Mouse (Mus musculus) hindbrain, embryonic 10.5 days (tissue): ENCODE measurements at regions not wholly inside any gene's neighbourhood (a gene's known extent, or its start where the extent isn't known, plus 50 kb on each side); places are given as distances from the start of the nearest gene placed in this dataset.
A peak's percentile ranks its signal among the peaks of the same experiment; 100 is the strongest.

ENCODE experiments used
- DNase-seq: peaks from one replicate; pipeline ENCODE4 v3.0.0-alpha.2; 2017; ENCODE audit warnings: low spot score
- H3K27ac ChIP-seq: fragments of 300-500 bp; sonication (generic); 2 replicates; pipeline ENCODE4 v1.5.1; 2016; ENCODE audit warnings: mild to moderate bottlenecking, moderate library complexity
- H3K27me3 ChIP-seq: fragments of 300-500 bp; sonication (generic); 2 replicates; pipeline ENCODE4 v1.6.1; 2016; ENCODE audit warnings: mild to moderate bottlenecking; ENCODE audit not compliant: poor library complexity, insufficient read depth, severe bottlenecking
- H3K36me3 ChIP-seq: fragments of 300-500 bp; sonication (generic); 2 replicates; pipeline ENCODE4 v1.6.1; 2016; ENCODE audit warnings: mild to moderate bottlenecking, moderate library complexity
- H3K4me1 ChIP-seq: fragments of 300-500 bp; sonication (generic); replicated peaks from 2 replicates; pipeline ENCODE4 v1.6.1; 2016; ENCODE audit warnings: mild to moderate bottlenecking
- H3K4me3 ChIP-seq: fragments of 300-500 bp; sonication (generic); 2 replicates; pipeline ENCODE4 v1.5.1; 2016; ENCODE audit warnings: mild to moderate bottlenecking, moderate library complexity
- H3K9me3 ChIP-seq: fragments of 300-500 bp; sonication (generic); 2 replicates; pipeline ENCODE4 v1.6.1; 2016; ENCODE audit warnings: mild to moderate bottlenecking, moderate library complexity
- WGBS: fragments of 180-500 bp; shearing (Covaris S2); methylation state at CpG from one replicate; pipeline ENCODE4 v1.1.7; 2016; 5-methylcytosine and 5-hydroxymethylcytosine counted together

DNA sequence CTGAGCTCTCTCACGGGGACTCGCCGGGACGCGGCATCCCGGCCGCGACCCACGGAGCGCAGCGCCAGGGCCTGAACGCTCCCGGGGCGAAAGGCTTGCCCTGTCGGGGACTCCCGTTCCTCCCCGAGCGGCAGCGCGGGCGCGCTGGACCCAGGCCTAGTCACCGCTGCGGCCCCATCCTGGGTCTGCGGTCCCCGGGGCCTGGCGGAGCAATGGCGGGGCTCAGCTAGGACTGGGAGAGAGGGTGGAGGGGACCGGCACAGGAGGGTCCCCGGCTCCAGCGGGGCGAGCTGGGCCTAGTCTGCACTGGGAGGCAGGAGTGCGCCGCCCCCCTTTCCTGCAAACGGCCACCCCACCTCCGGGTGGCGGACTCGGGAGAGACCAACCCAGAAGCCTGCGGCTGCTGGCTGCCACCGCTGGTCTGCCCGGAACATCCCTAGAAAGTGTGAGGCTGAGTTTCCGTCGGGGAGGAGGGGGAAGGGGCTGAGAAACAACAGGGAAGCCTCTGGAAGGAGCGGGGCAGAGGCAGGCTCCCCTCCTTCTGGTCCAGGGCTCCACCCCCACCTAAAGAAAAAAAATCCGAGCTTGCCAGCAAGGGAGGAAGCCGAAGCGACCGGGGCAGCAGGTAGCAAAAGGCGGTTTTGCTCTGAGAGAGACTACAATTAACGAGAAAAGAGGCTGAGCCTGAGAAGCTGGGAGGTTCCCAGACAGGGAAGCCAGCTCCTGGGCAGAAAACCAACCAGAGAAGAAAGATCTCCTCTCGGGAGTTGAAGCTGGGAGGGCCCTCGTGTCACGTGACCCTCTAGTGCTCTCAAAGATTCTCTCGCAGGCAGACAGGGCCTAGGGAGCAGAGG, 67.9 kb upstream of the Cplx2 start:
- H3K9me3 ChIP-seq, result no peaks in the 10 kb centered on the region
- H3K4me1 ChIP-seq, result peaks cover 34% of the 10 kb centered on the region
- 0 out of 2 replicates have a peak, but pooled peaks cover 10% of the 10 kb centered on the region for H3K27me3 ChIP-seq
- H3K4me3 ChIP-seq, result peak overlapping the region; percentile 87
- under 1% methylated on average over 54 of the region's 54 CpGs for WGBS
- DNase-seq, result peak; percentile 82
- H3K27ac ChIP-seq, result peak overlapping the region; percentile 100
- no peaks in the 10 kb centered on the region for H3K36me3 ChIP-seq

DNA sequence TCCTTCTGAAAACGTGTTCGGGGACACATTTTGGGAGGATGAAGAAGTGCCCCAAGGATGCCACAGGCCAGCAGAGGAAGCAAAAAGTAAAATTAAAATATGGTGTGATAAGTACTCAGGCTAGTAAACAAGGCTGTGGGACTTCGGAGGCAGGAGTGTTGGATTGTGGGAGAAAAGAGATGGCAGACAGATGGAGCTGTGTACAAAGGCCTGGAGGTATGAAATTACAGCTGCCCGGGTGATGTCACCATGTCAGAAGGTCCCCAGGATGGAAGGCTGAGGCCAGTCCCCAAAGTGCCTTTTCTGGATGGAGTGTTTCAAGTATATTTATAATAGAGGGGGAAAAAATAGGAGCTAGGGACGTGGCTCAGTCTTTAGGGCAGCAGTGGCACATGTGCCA, 66.9 kb upstream of the Cplx2 start:
- Histone ChIP-seq H3K36me3 (no peaks in the 10 kb centered on the region), H3K9me3 (no peaks in the 10 kb centered on the region), H3K27me3 (0 out of 2 replicates have a peak, but pooled peaks cover 10% of the 10 kb centered on the region), H3K4me1 (peaks cover 39% of the 10 kb centered on the region), H3K27ac (peak overlapping the region; percentile 100), H3K4me3 (peak overlapping the region; percentile 87; the same call in 1 of the 2 replicates)
- peak; percentile 31 for DNase-seq
- WGBS, result 74% methylated on average over 5 of the region's 5 CpGs

DNA sequence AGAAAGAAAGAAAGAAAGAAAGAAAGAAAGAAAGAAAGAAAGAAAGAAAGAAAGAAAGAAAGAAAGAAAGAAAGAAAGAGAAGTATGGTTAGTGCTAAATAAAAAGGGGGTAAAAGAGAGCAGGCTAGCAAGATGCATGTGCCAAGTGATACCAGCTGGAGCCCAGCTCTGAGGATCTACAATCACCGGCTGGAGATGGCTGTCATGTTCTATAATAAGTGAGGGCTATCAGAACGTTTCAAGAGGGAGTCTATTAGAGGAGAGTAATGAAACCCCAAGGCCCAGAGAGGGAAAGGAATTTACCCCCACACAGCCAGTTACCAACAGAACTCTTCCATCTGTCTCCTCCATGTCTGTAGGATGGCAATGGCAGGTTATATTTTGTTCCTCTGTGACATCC, 62.6 kb upstream of the Cplx2 start:
- Histone ChIP-seq H3K27ac (0 out of 2 replicates have a peak overlapping the region, but pooled peaks have one; percentile 30), H3K4me1 (peaks cover 29% of the 10 kb centered on the region), H3K4me3 (no peak overlapping the region), H3K9me3 (no peaks in the 10 kb centered on the region), H3K27me3 (no peaks in the 10 kb centered on the region), H3K36me3 (peaks cover 14% of the 10 kb centered on the region; the same call in 1 of the 2 replicates)
- DNase-seq, result no peak
- 65% methylated on average over 2 of the region's 2 CpGs for WGBS

DNA sequence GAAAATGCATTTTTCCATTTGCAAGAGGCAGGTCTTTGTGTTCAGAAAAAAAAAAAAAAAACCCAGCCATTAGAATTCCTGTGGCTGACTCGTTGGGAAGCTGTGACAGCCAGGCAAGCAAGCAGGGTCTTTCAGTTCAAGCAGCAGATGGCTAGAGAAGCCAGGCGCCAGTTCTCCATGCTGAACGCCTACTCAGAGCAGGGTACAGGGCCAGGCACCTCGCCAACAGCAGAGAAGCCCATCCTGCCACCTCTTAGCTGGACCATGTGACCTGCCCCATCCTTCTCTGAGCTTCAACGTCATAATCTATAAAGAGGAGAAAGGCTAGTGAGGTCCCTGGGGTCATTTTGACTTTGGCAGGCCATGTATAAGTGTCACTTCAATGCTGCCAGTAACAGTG, 61.8 kb upstream of the Cplx2 start:
- Histone ChIP-seq H3K27ac (peak overlapping the region; percentile 30; the same call in 1 of the 2 replicates), H3K9me3 (no peaks in the 10 kb centered on the region), H3K36me3 (peaks cover 15% of the 10 kb centered on the region; the same call in 1 of the 2 replicates), H3K4me3 (no peak overlapping the region), H3K4me1 (peaks cover 27% of the 10 kb centered on the region), H3K27me3 (no peaks in the 10 kb centered on the region)
- 42% methylated on average over 5 of the region's 5 CpGs for WGBS
- DNase-seq, result no peak

DNA sequence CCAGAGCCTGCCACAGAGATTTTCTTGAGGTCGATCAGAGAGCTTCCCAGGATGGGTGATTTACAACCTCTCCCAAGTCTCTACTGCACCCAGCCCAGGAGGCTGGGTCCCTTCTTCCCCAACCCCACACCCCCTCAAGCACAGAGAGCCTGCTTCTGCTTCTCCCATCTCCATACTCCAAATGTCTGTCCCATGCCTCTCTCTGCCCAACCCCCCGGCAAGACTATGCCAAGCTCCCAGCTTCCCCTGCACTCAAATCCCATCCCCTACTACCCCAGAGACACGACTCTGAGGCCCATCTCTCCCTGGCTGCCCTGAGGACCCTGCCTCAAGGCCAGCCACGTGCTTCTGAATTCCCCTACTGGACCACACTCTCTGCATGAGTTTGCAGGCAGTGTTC, 61.0 kb upstream of the Cplx2 start:
- no peaks in the 10 kb centered on the region for H3K27me3 ChIP-seq
- WGBS, result 64% methylated on average over 4 of the region's 4 CpGs
- no peak for DNase-seq
- peaks cover 22% of the 10 kb centered on the region; the same call in 1 of the 2 replicates for H3K36me3 ChIP-seq
- H3K4me1 ChIP-seq, result peaks cover 23% of the 10 kb centered on the region
- H3K27ac ChIP-seq, result peak overlapping the region; percentile 30
- H3K9me3 ChIP-seq, result no peaks in the 10 kb centered on the region
- H3K4me3 ChIP-seq, result no peak overlapping the region

DNA sequence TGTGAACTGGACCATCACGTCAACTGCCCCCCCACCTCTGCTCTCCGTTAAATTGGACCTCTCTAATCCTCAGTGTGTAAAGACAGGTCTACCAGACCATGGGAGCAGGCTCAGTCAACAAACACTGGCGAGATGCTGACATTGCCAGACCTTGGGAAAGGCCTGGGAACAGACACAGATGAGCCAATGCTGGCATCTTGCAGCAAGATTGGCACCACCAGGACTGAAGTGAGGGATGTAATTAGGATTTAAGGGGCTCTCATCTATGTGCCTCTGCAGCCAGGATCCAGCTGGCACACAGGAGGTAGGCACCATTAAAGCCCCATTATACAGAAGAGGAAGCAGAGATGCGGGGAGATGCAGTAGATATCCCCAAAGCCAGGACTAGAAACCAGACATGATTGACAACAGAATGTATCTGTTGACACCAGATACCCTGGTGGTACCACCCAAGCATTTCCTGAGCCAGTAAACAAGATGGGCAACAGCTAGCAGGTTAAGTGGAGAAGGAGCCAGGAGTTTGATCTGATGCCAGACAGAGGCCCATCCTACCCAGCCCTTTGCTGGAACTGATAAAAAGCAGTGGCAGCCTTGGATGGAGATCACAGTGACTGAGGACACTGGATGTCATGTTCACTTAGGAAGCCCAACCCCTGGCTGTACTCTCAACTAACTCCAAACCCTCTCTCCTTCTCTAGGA, 59.7 kb upstream of the Cplx2 start:
- Histone ChIP-seq H3K27ac (no peak overlapping the region), H3K27me3 (no peaks in the 10 kb centered on the region), H3K4me1 (peaks cover 23% of the 10 kb centered on the region), H3K9me3 (no peaks in the 10 kb centered on the region), H3K36me3 (peaks cover 22% of the 10 kb centered on the region; the same call in 1 of the 2 replicates), H3K4me3 (no peak overlapping the region)
- DNase-seq, result no peak
- 88% methylated on average over 4 of the region's 4 CpGs for WGBS

DNA sequence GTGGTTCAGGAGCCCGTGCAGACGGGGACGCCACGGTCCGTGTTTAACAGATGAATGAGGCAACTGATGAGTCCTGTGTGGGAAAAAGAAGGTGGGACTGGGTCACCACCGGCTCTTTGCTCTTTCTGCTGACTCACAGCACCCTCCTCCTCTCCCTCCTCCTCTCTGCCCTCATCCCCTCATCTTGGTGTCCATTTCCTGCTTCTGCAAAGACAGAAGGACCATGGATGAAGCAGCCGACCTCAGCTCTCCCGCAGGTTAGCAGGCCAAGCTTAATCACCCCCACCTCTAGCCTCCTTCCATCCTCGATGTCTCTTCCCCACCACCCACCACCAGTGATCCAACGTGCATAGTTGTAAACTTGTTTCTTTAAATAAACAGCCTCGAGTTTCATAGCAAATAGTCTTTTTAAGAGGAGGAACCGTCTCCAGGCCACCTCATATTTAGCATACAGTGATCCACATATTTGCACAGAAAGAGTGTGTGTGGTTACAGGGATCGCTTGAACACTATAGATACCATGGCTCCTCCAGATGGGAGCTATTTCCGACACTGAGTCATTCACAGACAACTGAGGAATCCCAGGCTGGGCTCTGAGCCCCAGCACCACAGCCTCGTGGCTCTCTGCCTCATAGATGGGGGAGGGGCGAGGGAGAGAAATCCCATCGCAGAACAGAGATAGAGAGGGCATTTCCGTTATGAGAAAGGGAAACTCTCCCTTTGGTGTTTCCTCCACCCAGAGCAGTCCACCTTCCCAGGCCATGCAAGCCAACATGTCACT, 58.6 kb upstream of the Cplx2 start:
- peaks cover 23% of the 10 kb centered on the region for H3K4me1 ChIP-seq
- H3K36me3 ChIP-seq, result peaks cover 22% of the 10 kb centered on the region; the same call in 1 of the 2 replicates
- WGBS, result 79% methylated on average over 18 of the region's 18 CpGs
- no peaks in the 10 kb centered on the region for H3K27me3 ChIP-seq
- H3K9me3 ChIP-seq, result no peaks in the 10 kb centered on the region
- no peak overlapping the region for H3K27ac ChIP-seq
- no peak overlapping the region for H3K4me3 ChIP-seq
- no peak for DNase-seq

DNA sequence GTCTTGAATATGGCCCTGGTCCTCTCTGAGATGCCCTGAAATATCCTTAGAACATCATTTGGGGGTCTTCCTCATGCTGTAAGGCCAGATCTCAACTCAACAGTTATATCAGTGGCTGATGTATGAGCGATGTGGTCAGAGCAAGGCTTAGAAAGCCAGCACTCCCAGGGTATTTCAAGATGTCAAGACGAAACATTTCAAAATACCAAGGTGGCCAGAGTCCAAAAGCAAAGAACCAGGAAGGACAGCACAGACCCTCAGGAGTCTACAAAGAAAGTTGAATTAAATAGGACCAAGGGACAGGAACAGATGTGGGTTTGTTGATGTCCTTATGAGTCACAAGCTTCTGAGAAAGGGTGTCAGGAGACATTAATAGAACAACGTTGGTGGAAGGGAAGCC, 55.8 kb upstream of the Cplx2 start:
- H3K9me3 ChIP-seq, result no peaks in the 10 kb centered on the region
- peaks cover 19% of the 10 kb centered on the region for H3K4me1 ChIP-seq
- no peak for DNase-seq
- H3K27ac ChIP-seq, result no peak overlapping the region
- H3K27me3 ChIP-seq, result no peaks in the 10 kb centered on the region
- 90% methylated on average over 3 of the region's 3 CpGs for WGBS
- H3K4me3 ChIP-seq, result no peak overlapping the region
- H3K36me3 ChIP-seq, result peaks cover 22% of the 10 kb centered on the region; the same call in 1 of the 2 replicates

DNA sequence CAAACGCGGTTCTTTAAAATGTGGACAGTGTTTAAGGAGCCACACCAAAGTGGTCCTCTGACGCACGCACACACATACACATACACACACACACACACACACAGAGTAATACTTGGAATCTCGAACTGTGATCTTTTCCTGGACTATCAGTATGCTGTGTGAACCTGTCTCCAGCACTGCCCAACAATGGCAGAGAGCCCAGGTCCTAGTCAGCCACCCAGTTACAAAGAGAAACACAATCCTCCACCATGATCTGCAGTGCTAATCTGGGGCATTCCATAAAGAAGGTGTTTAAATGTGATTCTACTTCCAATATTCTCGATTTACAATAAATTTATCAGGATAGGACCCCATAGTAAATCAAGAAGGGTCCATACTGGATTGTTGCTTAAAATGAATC, 54.2 kb upstream of the Cplx2 start:
- 91% methylated on average over 6 of the region's 6 CpGs for WGBS
- peaks cover 14% of the 10 kb centered on the region; the same call in 1 of the 2 replicates for H3K36me3 ChIP-seq
- no peaks in the 10 kb centered on the region for H3K27me3 ChIP-seq
- DNase-seq, result no peak
- H3K4me3 ChIP-seq, result no peak overlapping the region
- H3K27ac ChIP-seq, result no peak overlapping the region
- H3K9me3 ChIP-seq, result no peaks in the 10 kb centered on the region
- peaks cover 17% of the 10 kb centered on the region for H3K4me1 ChIP-seq

DNA sequence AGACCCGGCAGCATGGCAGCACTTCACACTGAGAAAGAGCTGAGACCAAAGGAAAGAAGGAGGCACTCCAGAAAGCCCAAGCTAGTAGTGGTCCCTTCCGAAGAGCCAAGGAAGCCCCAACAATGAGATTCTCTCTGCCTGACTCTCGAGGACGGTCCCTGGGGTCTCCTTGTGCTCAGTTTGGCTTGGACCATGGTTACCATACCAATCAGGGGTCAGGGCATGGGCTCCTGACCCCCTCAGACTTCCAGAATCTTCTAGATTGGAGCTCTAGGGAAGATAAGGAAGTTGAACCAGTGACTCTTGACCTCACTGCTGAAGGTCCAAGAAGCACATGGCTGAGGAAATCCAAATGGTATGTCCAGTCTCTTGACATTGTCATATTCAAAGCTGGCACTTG, 53.0 kb upstream of the Cplx2 start:
- Histone ChIP-seq H3K27ac (no peak overlapping the region), H3K36me3 (0 out of 2 replicates have a peak, but pooled peaks cover 8% of the 10 kb centered on the region), H3K27me3 (no peaks in the 10 kb centered on the region)

DNA sequence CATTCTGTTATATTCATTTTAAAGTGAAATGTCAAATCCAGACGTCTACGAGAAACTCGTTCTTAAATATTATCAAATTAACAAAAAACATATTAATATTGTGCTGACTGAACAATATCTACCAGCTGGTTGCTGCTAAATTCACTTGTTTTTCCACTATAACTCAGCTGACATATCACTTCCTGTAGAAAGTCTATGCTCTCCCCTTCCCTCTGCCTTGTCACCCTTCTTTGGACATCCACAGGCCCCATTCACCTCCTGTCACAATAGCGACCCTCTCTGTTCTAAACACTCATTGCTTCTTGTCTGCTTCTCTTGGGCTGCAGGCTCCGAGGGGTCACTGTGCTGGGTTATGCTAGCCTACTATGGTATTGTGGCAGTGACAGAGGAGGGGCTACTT, 52.5 kb upstream of the Cplx2 start:
- Histone ChIP-seq H3K9me3 (no peaks in the 10 kb centered on the region), H3K36me3 (0 out of 2 replicates have a peak, but pooled peaks cover 8% of the 10 kb centered on the region), H3K27me3 (no peaks in the 10 kb centered on the region), H3K4me3 (no peak overlapping the region), H3K27ac (0 out of 2 replicates have a peak overlapping the region, but pooled peaks have one; percentile 35), H3K4me1 (peaks cover 32% of the 10 kb centered on the region)
- WGBS, result 83% methylated on average over 5 of the region's 5 CpGs
- DNase-seq, result no peak

More for the DNA sequence above, 53.0 kb upstream of the Cplx2 start:
- Histone ChIP-seq H3K4me1 (peaks cover 28% of the 10 kb centered on the region), H3K9me3 (no peaks in the 10 kb centered on the region), H3K4me3 (no peak overlapping the region)
- 91% methylated on average over 4 of the region's 4 CpGs for WGBS
- no peak for DNase-seq

DNA sequence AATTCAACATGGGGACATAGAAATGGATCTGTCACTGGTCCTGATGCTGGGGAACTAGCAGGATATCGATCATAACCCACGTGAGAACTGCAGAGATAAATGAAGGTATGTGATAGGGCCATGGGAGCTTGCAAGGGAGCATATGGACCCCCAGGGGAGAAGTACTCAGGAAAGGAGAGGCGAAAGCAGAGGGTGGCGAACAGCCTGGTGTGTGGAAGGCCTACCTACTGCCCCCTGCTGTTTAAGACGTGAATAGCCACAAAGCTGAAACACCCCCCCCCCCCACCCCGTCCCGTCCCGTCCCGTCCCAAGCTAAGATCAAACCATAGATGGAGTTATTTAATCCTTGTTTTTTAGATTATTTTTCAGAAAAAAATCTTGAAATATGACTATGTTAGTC, 50.9 kb upstream of the Cplx2 start:
- DNase-seq, result no peak
- WGBS, result 64% methylated on average over 9 of the region's 9 CpGs
- H3K36me3 ChIP-seq, result no peaks in the 10 kb centered on the region

More for the DNA sequence above, 50.9 kb upstream of the Cplx2 start:
- H3K4me3 ChIP-seq, result no peak overlapping the region
- no peaks in the 10 kb centered on the region for H3K27me3 ChIP-seq
- peaks cover 43% of the 10 kb centered on the region for H3K4me1 ChIP-seq
- no peak overlapping the region for H3K27ac ChIP-seq
- H3K9me3 ChIP-seq, result no peaks in the 10 kb centered on the region
